Mouse (Mus musculus) hindbrain, embryonic 15.5 days (tissue): ENCODE results near the gene Cpsf4l. TPM values are rescaled to one million over a fixed set of nuclear protein-coding genes. Genes with fewer than 3 reads are reported as not detected.

Source experiments
- ATAC-seq: fragments of 200-750 bp; cut with Nextera tagmentation; 2 replicates; pipeline ENCODE4 v1.8.0; 2017; ENCODE audit warnings: low read depth, moderate number of reproducible peaks, moderate TSS enrichment; ENCODE audit not compliant: low FRiP score
- H3K27ac ChIP-seq: fragments of 300-500 bp; sonication (generic); replicated peaks from 2 replicates; pipeline ENCODE4 v1.5.1; 2015; ENCODE audit warnings: mild to moderate bottlenecking, inconsistent platforms
- H3K27me3 ChIP-seq: fragments of 300-500 bp; sonication (generic); 2 replicates; pipeline ENCODE4 v1.6.1; 2015; ENCODE audit warnings: control low read depth, inconsistent platforms
- H3K36me3 ChIP-seq: fragments of 300-500 bp; sonication (generic); 2 replicates; pipeline ENCODE4 v1.6.1; 2015; ENCODE audit warnings: control low read depth, inconsistent platforms
- H3K4me1 ChIP-seq: fragments of 300-500 bp; sonication (generic); replicated peaks from 2 replicates; pipeline ENCODE4 v1.6.1; 2015; ENCODE audit warnings: control low read depth, inconsistent platforms
- H3K4me2 ChIP-seq: fragments of 300-500 bp; sonication (generic); 2 replicates; pipeline ENCODE4 v1.6.1; 2015; ENCODE audit warnings: moderate library complexity, mild to moderate bottlenecking, inconsistent platforms
- H3K4me3 ChIP-seq: fragments of 300-500 bp; sonication (generic); 2 replicates; pipeline ENCODE4 v1.5.1; 2015; ENCODE audit warnings: mild to moderate bottlenecking, inconsistent platforms
- H3K9ac ChIP-seq: fragments of 300-500 bp; sonication (generic); 2 replicates; pipeline ENCODE4 v1.6.1; 2015; ENCODE audit warnings: inconsistent platforms
- H3K9me3 ChIP-seq: fragments of 300-500 bp; sonication (generic); 2 replicates; pipeline ENCODE4 v1.6.1; 2016; ENCODE audit warnings: control low read depth, inconsistent platforms
- WGBS: fragments of 180-500 bp; shearing (Covaris S2); methylation state at CpG from one replicate; pipeline ENCODE4 v1.1.7; 2015; 5-methylcytosine and 5-hydroxymethylcytosine counted together
- polyA plus RNA-seq: library from polyadenylated mRNA; unstranded; fragments of >200 nt; fragmentation: Nextera tagmentation; extraction: Ambion mirVana; gene quantifications from 2 replicates; pipeline ENCODE4 v1.2.1, GENCODE M21; 2015

Gene Cpsf4l
- polyA plus RNA-seq, 1 experiment from 2014 or later, result 0.49 TPM

DNA sequence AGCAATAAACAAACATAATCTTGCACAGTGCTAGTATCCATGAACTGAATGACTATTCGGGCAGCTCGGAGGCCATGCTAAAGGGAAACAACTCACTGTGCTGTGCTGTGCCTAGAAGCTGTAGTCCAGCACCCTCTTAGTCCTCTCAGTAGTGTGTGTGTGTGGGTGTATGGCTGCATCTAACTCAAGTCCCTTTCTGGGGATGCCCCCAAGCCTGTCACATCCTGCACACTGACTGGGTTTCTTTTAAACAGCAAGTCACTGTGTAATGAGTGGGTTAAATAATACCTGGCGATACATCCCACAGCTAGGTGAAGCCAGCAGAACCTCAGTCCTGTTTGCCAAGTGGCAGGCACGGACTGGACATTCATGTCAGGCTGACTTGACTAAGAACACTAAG, 51.1 kb downstream of the Cpsf4l start:
- H3K9ac ChIP-seq, result no peak overlapping the region
- H3K4me1 ChIP-seq, result peaks cover 20% of the 10 kb centered on the region
- H3K27ac ChIP-seq, result no peak overlapping the region
- no peak overlapping the region for H3K4me3 ChIP-seq
- no peak overlapping the region for H3K4me2 ChIP-seq
- 94% methylated on average over 4 of the region's 4 CpGs for WGBS
- H3K27me3 ChIP-seq, result no peaks in the 10 kb centered on the region
- no peak for ATAC-seq
- no peaks in the 10 kb centered on the region for H3K9me3 ChIP-seq
- H3K36me3 ChIP-seq, result peaks cover 89% of the 10 kb centered on the region

DNA sequence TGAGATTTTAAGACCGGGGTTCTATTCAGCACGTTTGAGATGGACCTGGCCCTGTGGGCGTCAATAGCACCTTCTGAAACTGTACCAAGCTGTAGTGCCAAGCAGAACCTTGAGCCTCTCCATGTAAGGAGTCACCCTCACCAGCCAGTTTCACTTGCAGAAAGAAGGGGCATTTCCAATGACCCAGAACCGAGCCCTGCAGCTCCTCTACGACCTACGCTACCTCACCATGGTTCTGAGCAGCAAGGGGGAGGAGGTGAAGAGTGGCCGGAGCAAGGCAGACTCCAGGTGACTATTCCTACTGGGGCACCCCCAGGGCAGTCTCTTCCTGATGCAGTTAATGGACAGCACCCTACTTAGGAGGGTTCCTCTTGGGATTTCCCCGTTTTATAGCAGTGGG, 51.5 kb downstream of the Cpsf4l start:
- 91% methylated on average over 8 of the region's 8 CpGs for WGBS
- H3K27ac ChIP-seq, result no peak overlapping the region

DNA sequence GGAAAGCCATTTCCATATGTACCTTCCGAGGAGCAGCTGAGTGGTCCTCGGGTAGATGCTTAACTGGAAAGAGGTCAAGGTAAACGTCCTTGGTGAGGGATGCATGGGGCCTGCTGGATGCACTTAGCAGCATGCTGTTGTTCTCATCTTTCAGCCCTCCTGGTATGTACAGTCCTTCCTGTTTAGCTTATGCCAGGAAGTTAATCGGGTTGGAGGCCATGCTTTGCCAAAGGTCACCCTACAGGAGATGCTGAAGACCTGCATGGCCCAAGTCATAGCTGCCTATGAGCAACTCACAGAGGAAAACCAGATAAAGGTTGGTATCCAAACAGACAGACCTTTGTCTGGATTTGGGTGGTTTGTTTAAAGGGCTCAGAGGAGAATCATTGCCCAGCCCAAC, 52.6 kb downstream of the Cpsf4l start:
- peak; percentile 9; the same call in 1 of the 2 replicates for ATAC-seq

More for the DNA sequence above, 51.5 kb downstream of the Cpsf4l start:
- Histone ChIP-seq H3K4me3 (no peak overlapping the region), H3K9ac (no peak overlapping the region), H3K27me3 (no peaks in the 10 kb centered on the region), H3K4me1 (peaks cover 20% of the 10 kb centered on the region), H3K36me3 (peaks cover 89% of the 10 kb centered on the region), H3K9me3 (no peaks in the 10 kb centered on the region), H3K4me2 (no peak overlapping the region)
- no peak for ATAC-seq

DNA sequence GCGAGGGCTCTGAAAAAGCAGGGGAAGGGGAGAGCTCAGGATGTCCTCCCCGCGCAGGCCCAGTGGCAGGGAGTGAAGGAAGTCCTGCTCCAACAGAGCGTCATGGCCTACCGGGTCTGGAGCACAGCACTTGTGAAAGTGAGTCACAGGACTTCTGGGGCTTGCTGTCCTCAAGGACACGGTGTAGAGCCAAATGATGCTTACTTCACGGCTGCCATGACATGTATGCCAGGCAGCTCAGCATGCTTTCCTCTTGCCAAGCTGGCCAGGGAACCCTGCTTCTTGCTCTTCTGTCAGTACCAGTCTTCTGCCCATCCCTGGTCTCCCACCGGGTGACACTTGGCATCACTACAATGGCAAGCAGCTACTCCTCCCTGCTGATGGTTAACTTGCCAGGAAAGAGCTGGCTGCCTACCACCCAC, 53.3 kb downstream of the Cpsf4l start:
- peak; percentile 70 for ATAC-seq
- WGBS, result 68% methylated on average over 8 of the region's 8 CpGs
- H3K27ac ChIP-seq, result peak overlapping the region; percentile 55

More for the DNA sequence above, 52.6 kb downstream of the Cpsf4l start:
- H3K36me3 ChIP-seq, result peaks cover 91% of the 10 kb centered on the region
- H3K4me1 ChIP-seq, result peaks cover 21% of the 10 kb centered on the region
- H3K9me3 ChIP-seq, result no peaks in the 10 kb centered on the region
- H3K9ac ChIP-seq, result no peak overlapping the region
- no peak overlapping the region for H3K4me2 ChIP-seq
- 75% methylated on average over 4 of the region's 4 CpGs for whole genome bisulfite sequencing
- 0 out of 2 replicates have a peak overlapping the region, but pooled peaks have one; percentile 17 for H3K27ac ChIP-seq
- no peaks in the 10 kb centered on the region for H3K27me3 ChIP-seq
- no peak overlapping the region for H3K4me3 ChIP-seq

DNA sequence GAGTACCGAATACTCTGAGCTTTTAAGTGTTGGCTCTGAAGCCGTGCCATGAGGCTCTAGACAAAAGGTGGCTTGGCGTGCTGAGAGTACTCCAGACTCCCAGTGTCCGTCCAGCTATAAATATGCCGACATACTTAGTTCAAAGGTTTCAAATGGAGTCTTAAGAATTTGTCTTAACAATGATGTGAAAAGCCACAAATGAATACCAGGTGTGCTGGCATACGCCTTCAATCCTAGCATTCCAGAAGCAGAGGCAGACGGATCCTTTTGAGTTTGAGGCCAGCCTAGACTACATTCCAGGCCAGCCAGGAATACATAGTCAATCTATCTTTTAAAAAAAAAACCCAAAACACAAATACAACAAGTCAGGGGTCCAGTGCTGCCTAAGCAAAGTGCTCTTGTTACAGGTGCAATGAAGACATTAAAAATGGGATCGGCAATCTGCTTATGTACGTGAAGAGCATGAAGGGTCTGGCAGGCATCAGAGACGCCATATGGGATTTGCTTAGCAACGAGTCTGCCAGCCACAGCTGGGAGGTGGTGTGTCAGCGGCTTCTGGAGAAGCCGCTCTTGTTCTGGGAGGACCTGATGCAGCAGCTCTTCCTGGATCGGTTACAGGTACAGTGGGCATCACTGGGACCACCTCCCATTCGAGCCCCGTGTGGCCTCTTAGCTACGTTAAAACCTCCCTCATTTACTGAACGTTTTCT, 55.1 kb downstream of the Cpsf4l start:
- H3K27ac ChIP-seq, result no peak overlapping the region
- no peaks in the 10 kb centered on the region for H3K27me3 ChIP-seq
- H3K9me3 ChIP-seq, result no peaks in the 10 kb centered on the region
- H3K4me2 ChIP-seq, result no peak overlapping the region
- WGBS, result 71% methylated on average over 18 of the region's 18 CpGs
- H3K9ac ChIP-seq, result no peak overlapping the region
- peaks cover 71% of the 10 kb centered on the region for H3K36me3 ChIP-seq
- H3K4me1 ChIP-seq, result peaks cover 42% of the 10 kb centered on the region
- H3K4me3 ChIP-seq, result no peak overlapping the region
- ATAC-seq, result no peak

More for the DNA sequence above, 53.3 kb downstream of the Cpsf4l start:
- H3K36me3 ChIP-seq, result peaks cover 87% of the 10 kb centered on the region
- peaks cover 27% of the 10 kb centered on the region for H3K4me1 ChIP-seq
- H3K27me3 ChIP-seq, result no peaks in the 10 kb centered on the region
- H3K4me3 ChIP-seq, result no peak overlapping the region
- H3K4me2 ChIP-seq, result no peak overlapping the region
- no peak overlapping the region for H3K9ac ChIP-seq
- H3K9me3 ChIP-seq, result no peaks in the 10 kb centered on the region

DNA sequence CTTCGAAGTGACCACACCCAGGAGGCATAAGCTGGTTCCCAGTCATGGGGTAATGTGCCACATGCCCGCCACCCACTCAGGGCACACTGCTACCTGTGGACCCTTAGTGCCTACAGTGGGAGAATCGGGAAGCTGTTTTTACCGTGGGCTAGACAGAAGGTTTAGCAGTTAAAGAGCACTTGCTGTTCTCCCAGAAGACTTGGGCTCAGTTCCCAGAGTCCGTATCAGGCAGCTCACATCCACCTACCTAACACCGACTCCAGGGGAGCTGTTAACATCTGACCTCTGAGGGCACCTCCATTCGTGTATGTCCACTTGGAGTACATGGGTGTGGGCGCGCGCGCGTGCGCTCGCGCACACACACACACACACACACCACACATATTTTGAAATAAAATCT, 55.7 kb downstream of the Cpsf4l start:
- no peak overlapping the region for H3K27ac ChIP-seq
- no peaks in the 10 kb centered on the region for H3K27me3 ChIP-seq
- H3K36me3 ChIP-seq, result peaks cover 65% of the 10 kb centered on the region
- no peaks in the 10 kb centered on the region for H3K9me3 ChIP-seq
- ATAC-seq, result no peak
- peaks cover 43% of the 10 kb centered on the region for H3K4me1 ChIP-seq
- H3K9ac ChIP-seq, result no peak overlapping the region
- WGBS, result 95% methylated on average over 15 of the region's 15 CpGs
- H3K4me3 ChIP-seq, result no peak overlapping the region
- no peak overlapping the region for H3K4me2 ChIP-seq

DNA sequence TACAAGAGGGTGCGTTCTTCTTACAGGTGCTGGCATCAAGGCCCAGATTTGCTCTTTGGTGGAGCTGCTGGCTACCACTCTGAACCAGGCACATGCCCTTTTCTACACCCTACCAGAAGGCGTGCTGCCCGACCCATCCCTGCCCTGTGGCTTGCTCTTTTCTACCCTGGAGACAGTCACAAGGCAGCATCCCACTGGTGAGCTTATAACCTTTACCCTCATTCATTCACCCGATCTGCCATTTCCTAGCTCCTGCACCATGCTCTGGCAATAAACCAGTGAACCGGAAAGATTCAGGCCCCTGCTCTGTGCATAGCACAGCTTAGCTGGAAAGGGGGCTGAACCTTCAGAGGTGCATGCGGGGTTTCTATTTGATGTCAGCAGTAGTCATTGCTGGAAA, 57.3 kb downstream of the Cpsf4l start:
- H3K4me2 ChIP-seq, result no peak overlapping the region
- 88% methylated on average over 6 of the region's 6 CpGs for WGBS
- H3K9ac ChIP-seq, result no peak overlapping the region
- no peak overlapping the region for H3K27ac ChIP-seq
- no peaks in the 10 kb centered on the region for H3K9me3 ChIP-seq
- H3K36me3 ChIP-seq, result peaks cover 51% of the 10 kb centered on the region
- no peak for ATAC-seq
- no peak overlapping the region for H3K4me3 ChIP-seq
- peaks cover 54% of the 10 kb centered on the region for H3K4me1 ChIP-seq
- no peaks in the 10 kb centered on the region for H3K27me3 ChIP-seq

DNA sequence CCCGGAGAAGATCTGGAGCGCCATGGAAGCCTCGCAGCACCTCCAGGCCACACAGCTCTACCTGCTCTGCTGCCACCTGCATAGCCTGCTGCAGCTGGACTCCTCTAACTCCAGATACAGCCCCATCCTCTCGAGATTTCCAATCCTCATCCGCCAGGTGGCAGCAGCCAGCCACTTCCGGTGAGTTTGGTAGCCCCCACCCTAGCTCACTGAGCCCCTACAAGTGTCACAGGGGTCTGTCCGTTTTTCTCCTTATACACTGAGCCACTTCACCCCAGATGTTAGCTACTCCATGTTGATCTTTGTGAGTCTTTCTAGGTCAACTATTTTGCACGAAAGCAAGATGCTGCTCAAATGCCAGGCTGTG, 57.9 kb downstream of the Cpsf4l start:
- Histone ChIP-seq H3K9ac (no peak overlapping the region), H3K27ac (no peak overlapping the region), H3K4me3 (no peak overlapping the region), H3K4me1 (peaks cover 47% of the 10 kb centered on the region), H3K9me3 (no peaks in the 10 kb centered on the region), H3K36me3 (peaks cover 44% of the 10 kb centered on the region), H3K27me3 (no peaks in the 10 kb centered on the region), H3K4me2 (0 out of 2 replicates have a peak overlapping the region, but pooled peaks have one; percentile 10)
- 44% methylated on average over 8 of the region's 8 CpGs for WGBS
- ATAC-seq, result no peak

DNA sequence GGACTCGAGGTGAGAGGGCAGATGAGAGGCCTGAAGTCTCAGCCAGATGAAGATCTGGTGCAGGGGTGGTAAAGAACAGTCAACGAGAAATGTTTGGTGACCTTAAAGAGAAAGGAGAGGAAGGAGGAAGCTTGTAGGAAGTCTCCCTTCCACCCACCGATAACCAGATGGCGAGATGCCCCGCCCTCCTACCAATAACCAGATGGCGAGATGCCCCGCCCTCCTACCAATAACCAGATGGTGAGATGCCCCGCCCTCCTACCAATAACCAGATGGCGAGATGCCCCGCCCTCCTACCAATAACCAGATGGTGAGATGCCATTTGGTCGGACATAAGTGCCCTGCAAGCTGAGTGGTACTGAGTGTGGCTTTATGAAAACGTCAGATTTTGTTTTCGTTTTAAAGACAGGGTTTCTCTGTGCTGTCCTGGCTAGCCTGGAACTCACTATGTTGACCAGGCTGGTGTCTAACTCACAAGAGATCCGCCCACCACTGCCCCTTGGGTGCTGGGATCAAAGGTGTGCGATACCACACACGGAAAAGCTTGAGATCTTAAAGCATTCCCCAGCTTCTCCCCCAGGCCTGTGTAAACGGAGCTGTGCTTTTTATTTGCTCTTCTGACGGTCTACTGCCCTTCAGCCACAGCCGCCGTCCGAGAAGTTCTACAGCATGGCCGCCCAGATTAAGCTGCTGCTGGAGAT, 58.5 kb downstream of the Cpsf4l start:
- Histone ChIP-seq H3K9me3 (no peaks in the 10 kb centered on the region), H3K27me3 (no peaks in the 10 kb centered on the region), H3K4me3 (no peak overlapping the region), H3K4me1 (peaks cover 42% of the 10 kb centered on the region), H3K4me2 (peak overlapping the region; percentile 66), H3K9ac (no peak overlapping the region), H3K36me3 (peaks cover 39% of the 10 kb centered on the region), H3K27ac (peak overlapping the region; percentile 55; the same call in 1 of the 2 replicates)
- ATAC-seq, result 0 out of 2 replicates have a peak, but pooled peaks have one; percentile 7
- 61% methylated on average over 22 of the region's 22 CpGs for WGBS

DNA sequence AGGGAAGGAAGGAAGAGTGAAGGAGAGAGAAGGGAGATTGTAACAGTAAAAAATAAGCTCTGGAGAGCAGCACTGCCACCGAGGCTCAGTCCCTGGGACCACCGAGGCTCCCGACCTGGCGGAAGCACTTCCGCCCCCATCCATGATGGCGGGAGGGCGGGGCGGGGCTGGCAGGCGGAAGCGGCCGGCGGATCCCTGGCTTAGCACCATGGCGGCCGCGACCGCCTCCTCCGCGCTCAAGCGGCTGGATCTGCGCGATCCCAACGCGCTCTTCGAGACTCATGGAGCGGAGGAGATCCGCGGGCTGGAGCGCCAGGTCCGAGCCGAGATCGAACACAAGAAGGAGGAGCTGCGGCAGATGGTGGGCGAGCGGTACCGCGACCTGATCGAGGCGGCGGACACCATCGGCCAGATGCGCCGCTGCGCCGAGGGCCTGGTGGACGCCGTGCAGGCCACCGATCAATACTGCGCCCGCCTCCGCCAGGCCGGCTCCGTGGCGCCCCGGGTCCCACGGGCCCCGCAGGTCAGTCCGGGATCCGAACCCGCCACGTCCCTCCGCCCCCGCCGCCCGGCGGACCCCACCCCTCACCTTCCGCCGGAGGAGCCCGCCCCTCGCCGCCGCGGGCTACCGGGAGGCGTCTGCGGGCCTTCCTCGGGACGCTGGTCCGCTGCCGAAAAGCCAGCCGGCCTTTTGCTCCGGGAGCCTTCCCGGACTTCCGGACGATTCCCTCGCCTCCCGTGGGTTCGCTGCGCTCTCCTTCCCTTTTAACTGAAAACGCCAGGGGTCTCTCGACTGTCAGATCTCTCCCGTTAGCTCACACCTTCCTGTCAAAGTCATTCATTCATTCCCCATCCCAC, 60.2 kb downstream of the Cpsf4l start, which contains the start of gene Slc39a11:
Gene Slc39a11, minus strand, starts transcription at position 727 of the 858 bp plus-strand sequence.
- no peaks in the 10 kb centered on the region for H3K9me3 ChIP-seq
- peak within 1 kb of the TSS; percentile 91 for H3K4me3 ChIP-seq
- H3K4me1 ChIP-seq, result peaks cover 35% of the 10 kb centered on the region
- H3K36me3 ChIP-seq, result peaks cover 27% of the 10 kb centered on the region
- peak within 1 kb of the TSS; percentile 96 for H3K9ac ChIP-seq
- peak; percentile 76 for ATAC-seq
- WGBS, result 0% methylated on average over 88 of the region's 91 CpGs
- H3K27ac ChIP-seq, result peak within 1 kb of the TSS; percentile 94
- H3K27me3 ChIP-seq, result no peaks in the 10 kb centered on the region
- peak within 1 kb of the TSS; percentile 66 for H3K4me2 ChIP-seq

DNA sequence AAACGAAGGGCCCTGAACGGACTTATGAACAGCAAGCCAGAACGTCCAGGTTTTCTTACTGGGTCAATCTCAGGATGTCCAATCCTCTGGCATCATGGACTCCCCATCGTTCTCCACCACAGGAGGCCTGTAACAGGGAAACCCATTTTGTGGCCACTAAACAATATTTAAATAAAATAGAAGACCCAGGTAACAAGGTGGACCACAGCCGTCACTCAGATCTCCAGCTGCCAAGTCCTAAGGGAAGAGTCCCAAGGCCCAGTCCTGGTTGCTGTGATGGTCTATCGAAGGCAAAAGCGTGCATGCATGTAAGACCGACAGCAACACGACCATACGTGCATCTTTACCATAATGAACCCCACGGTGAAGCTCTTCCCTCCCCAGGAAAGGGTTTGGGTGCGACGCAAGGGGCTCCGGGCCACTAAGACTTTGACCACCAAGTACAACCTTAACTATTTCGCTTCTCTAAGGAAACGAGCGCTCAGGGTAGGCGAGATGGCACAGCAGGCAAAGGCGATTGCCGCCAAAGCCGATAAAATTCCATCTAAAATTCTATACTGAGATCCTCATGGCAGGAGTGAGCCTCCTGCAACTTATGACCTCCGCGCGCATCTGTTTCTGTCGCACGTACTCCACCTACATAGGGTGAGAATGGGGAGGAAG, 61.0 kb downstream of the Cpsf4l start, which contains the start of gene Cog1:
Gene Cog1, plus strand, starts transcription at position 480 of the 663 bp plus-strand sequence.
- peaks cover 35% of the 10 kb centered on the region for H3K4me1 ChIP-seq
- H3K9me3 ChIP-seq, result no peaks in the 10 kb centered on the region
- 43% methylated on average over 26 of the region's 26 CpGs for WGBS
- peak within 1 kb of the TSS; percentile 96 for H3K9ac ChIP-seq
- peak within 1 kb of the TSS; percentile 91 for H3K4me3 ChIP-seq
- peak within 1 kb of the TSS; percentile 94 for H3K27ac ChIP-seq
- H3K27me3 ChIP-seq, result no peaks in the 10 kb centered on the region
- no peak for ATAC-seq
- H3K4me2 ChIP-seq, result peak within 1 kb of the TSS; percentile 66
- peaks cover 20% of the 10 kb centered on the region for H3K36me3 ChIP-seq
